Comparison of ENCODE assay signal across 9 mouse cellular contexts in the genomic region with DNA sequence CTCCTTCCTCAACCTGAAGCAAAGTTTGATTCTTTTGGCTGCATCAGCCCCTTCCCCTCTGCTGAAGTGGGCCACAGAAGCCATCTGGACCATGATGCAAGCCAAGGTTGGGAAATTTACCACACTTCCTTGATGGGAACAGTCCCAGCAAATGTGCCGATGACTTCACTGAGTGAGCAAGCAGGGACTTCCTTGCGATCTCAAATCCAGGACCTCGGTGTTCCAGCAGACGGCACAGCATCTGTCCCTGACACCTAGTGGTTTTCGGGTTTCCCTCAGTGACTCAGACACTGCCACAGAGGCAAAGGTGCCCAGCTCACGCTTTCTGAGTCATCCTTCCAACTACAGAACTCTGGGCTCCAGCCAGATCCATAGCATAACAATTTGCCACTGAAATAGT. TPM values are rescaled to one million over a fixed set of nuclear protein-coding genes. Genes with fewer than 3 reads are reported as not detected.
DNase-seq lines count a peak whose midpoint lies in the region; ATAC-seq and TF ChIP-seq lines count a peak whose summit lies in the region.
"Had no signal": no experiment of that assay in that cellular context is flagged by ENCODE, and none has a peak within 500 bp of the region (broad histone marks: within the 10 kb centered on the region; RNA-seq: fewer than 3 reads in every experiment).

No protein-coding gene starts in this region.

- 64% methylated on average over 6 of the region's 6 CpGs for WGBS in liver, postnatal 0 days (ENCODE audit: insufficient replicate concordance)
- WGBS in liver, embryonic 11.5 days, result 70% methylated on average over 6 of the region's 6 CpGs
- 85% methylated on average over 6 of the region's 6 CpGs for WGBS in forebrain, embryonic 11.5 days
- WGBS in hindbrain, embryonic 12.5 days, result 87% methylated on average over 6 of the region's 6 CpGs

- ATAC-seq in liver, postnatal 0 days, result no peak
- ATAC-seq in liver, embryonic 11.5 days (replicated peaks; ENCODE audit: low FRiP score), result no peak
- ATAC-seq in forebrain, embryonic 11.5 days (replicated peaks; ENCODE audit: low FRiP score), result no peak
- no peak for ATAC-seq in hindbrain, embryonic 12.5 days (ENCODE audit: low FRiP score)

- intact Hi-C loops in left cerebral cortex, adult 2 months (cut with DNase I), result loop anchor here (1.0 to 2.0 kb wide), 2 partner anchors 105 to 184 kb away; no protein-coding TSS in a partner anchor

- 0 out of 2 replicates have a peak overlapping the region, but pooled peaks have one; percentile 11 for H3K27ac ChIP-seq in liver, postnatal 0 days (ENCODE audit: low read depth)
- no peak overlapping the region for H3K27ac ChIP-seq in liver, embryonic 11.5 days (ENCODE audit: low read depth, low read length)
- H3K27ac ChIP-seq in brown adipose tissue, adult 24 weeks (replicated peaks; ENCODE audit: low read depth, low read length), result peak overlapping the region; percentile 54
- H3K27ac ChIP-seq in left cerebral cortex, adult 2 months, result no peak overlapping the region
- no peak overlapping the region for H3K27ac ChIP-seq in forebrain, embryonic 11.5 days (ENCODE audit: low read depth, low read length)
- no peak overlapping the region for H3K27ac ChIP-seq in hindbrain, embryonic 12.5 days
- H3K27ac ChIP-seq: forebrain, embryonic 10.5 days; neural tube, embryonic 13.5 days had no signal

- H3K4me2 ChIP-seq in liver, postnatal 0 days (ENCODE audit: low read depth, low read length), result no peak overlapping the region
- no peak overlapping the region for H3K4me2 ChIP-seq in liver, embryonic 11.5 days
- no peak overlapping the region for H3K4me2 ChIP-seq in forebrain, embryonic 11.5 days (ENCODE audit: low read depth, low read length, severe bottlenecking)
- no peak overlapping the region for H3K4me2 ChIP-seq in hindbrain, embryonic 12.5 days (replicated peaks)
- H3K4me2 ChIP-seq: neural tube, embryonic 13.5 days had no signal

- no peaks in the 10 kb centered on the region for H3K9me3 ChIP-seq in liver, postnatal 0 days (ENCODE audit: low read length)
- H3K9me3 ChIP-seq in liver, embryonic 11.5 days (ENCODE audit: control insufficient read depth, low read length), result no peaks in the 10 kb centered on the region
- H3K9me3 ChIP-seq in forebrain, embryonic 11.5 days (ENCODE audit: control insufficient read depth, low read length), result no peaks in the 10 kb centered on the region
- no peaks in the 10 kb centered on the region for H3K9me3 ChIP-seq in hindbrain, embryonic 12.5 days (replicated peaks)
- H3K9me3 ChIP-seq: forebrain, embryonic 10.5 days; neural tube, embryonic 13.5 days had no signal

- no peak overlapping the region for H3K9ac ChIP-seq in liver, postnatal 0 days (replicated peaks)
- H3K9ac ChIP-seq in liver, embryonic 11.5 days (ENCODE audit: low read depth, low read length), result no peak overlapping the region
- H3K9ac ChIP-seq in forebrain, embryonic 11.5 days (ENCODE audit: low read length), result no peak overlapping the region
- no peak overlapping the region for H3K9ac ChIP-seq in hindbrain, embryonic 12.5 days
- H3K9ac ChIP-seq: neural tube, embryonic 13.5 days had no signal

- H3K36me3 ChIP-seq in liver, postnatal 0 days (replicated peaks; ENCODE audit: insufficient read depth, low read length), result no peaks in the 10 kb centered on the region
- H3K36me3 ChIP-seq in liver, embryonic 11.5 days (ENCODE audit: control insufficient read depth, insufficient read depth, low read length), result no peaks in the 10 kb centered on the region
- H3K36me3 ChIP-seq in forebrain, embryonic 11.5 days (ENCODE audit: control insufficient read depth, insufficient read depth, low read length), result no peaks in the 10 kb centered on the region
- H3K36me3 ChIP-seq in hindbrain, embryonic 12.5 days, result no peaks in the 10 kb centered on the region
- H3K36me3 ChIP-seq: forebrain, embryonic 10.5 days; neural tube, embryonic 13.5 days had no signal

- TF ChIP-seq EP300 in liver, postnatal 0 days (IDR thresholded peaks at IDR 0.05; ENCODE audit: low read depth), result no peak

- H3K4me1 ChIP-seq in liver, postnatal 0 days (ENCODE audit: insufficient read depth), result peaks cover 5% of the 10 kb centered on the region
- peaks cover 5% of the 10 kb centered on the region for H3K4me1 ChIP-seq in liver, embryonic 11.5 days (replicated peaks; ENCODE audit: control insufficient read depth, insufficient read depth, low read length)
- H3K4me1 ChIP-seq in brown adipose tissue, adult 24 weeks (ENCODE audit: control insufficient read depth, insufficient read depth, insufficient read length, low read length), result peaks cover 8% of the 10 kb centered on the region
- H3K4me1 ChIP-seq in forebrain, embryonic 11.5 days (replicated peaks; ENCODE audit: control insufficient read depth, insufficient read depth, low read length), result no peaks in the 10 kb centered on the region
- no peaks in the 10 kb centered on the region for H3K4me1 ChIP-seq in hindbrain, embryonic 12.5 days

- H3K4me3 ChIP-seq in liver, postnatal 0 days (ENCODE audit: low read depth, low read length), result no peak overlapping the region
- H3K4me3 ChIP-seq in liver, embryonic 11.5 days (ENCODE audit: low read depth, low read length), result no peak overlapping the region
- H3K4me3 ChIP-seq in brown adipose tissue, adult 24 weeks (ENCODE audit: insufficient read depth, low read depth, low read length), result no peak overlapping the region
- no peak overlapping the region for H3K4me3 ChIP-seq in left cerebral cortex, adult 2 months
- H3K4me3 ChIP-seq in forebrain, embryonic 11.5 days (ENCODE audit: low read depth, low read length), result no peak overlapping the region
- no peak overlapping the region for H3K4me3 ChIP-seq in hindbrain, embryonic 12.5 days
- H3K4me3 ChIP-seq: forebrain, embryonic 10.5 days; neural tube, embryonic 13.5 days had no signal

- TF ChIP-seq CTCF in liver, postnatal 0 days (IDR thresholded peaks at IDR 0.05; ENCODE audit: low read depth), result no peak
- no peak for TF ChIP-seq CTCF in left cerebral cortex, adult 2 months (IDR thresholded peaks at IDR 0.05)

- H3K27me3 ChIP-seq in liver, postnatal 0 days (ENCODE audit: insufficient read depth, low read length), result no peaks in the 10 kb centered on the region
- no peaks in the 10 kb centered on the region for H3K27me3 ChIP-seq in liver, embryonic 11.5 days (replicated peaks; ENCODE audit: control insufficient read depth, insufficient read depth, low read length)
- peaks cover 2% of the 10 kb centered on the region; the same call in 1 of the 2 replicates for H3K27me3 ChIP-seq in forebrain, embryonic 11.5 days (ENCODE audit: control insufficient read depth, insufficient read depth, low read length)
- peaks cover 2% of the 10 kb centered on the region; the same call in 1 of the 2 replicates for H3K27me3 ChIP-seq in hindbrain, embryonic 12.5 days

- DNase-seq in liver, postnatal 0 days, result no peak
- no peak for DNase-seq in liver, embryonic 11.5 days (ENCODE audit: low spot score)
- DNase-seq in left cerebral cortex, adult 2 months (ENCODE audit: extremely low spot score in 1 of 2, low spot score in 2 of 2), result peak; percentile 66 to 74
- peak; percentile 76 to 80 for DNase-seq in right cerebral cortex, postnatal 36 days (ENCODE audit: low spot score in 2 of 2)
- no peak for DNase-seq in forebrain, embryonic 11.5 days (ENCODE audit: low spot score)

RNA-seq across cellular contexts. Expression of gene Pfkfb3, which starts 23.8 kb away (rescaled TPM):
- polyA plus RNA-seq in liver, postnatal 0 days (2015; fragmentation: Nextera tagmentation; extraction: Ambion mirVana), result 3.0 and 3.3 TPM in 2 replicates
- polyA plus RNA-seq in liver, embryonic 11.5 days (2014; fragmentation: Nextera tagmentation; extraction: Ambion mirVana), result 17.5 and 20.3 TPM in 2 replicates
- 190 and 226 TPM in 2 replicates for polyA plus RNA-seq in brown adipose tissue, adult 24 weeks (2012; ENCODE audit: insufficient read depth, insufficient read length, missing spikeins)
- total RNA-seq in left cerebral cortex, adult 2 months (2021), result 10 to 100 TPM; 33.8 to 47.2 TPM
- 14.1 and 18.4 TPM in 2 replicates for polyA plus RNA-seq in forebrain, embryonic 11.5 days (2014; fragmentation: Nextera tagmentation; extraction: Ambion mirVana)
- polyA plus RNA-seq in hindbrain, embryonic 12.5 days (2016; fragmentation: Nextera tagmentation; extraction: Ambion mirVana), result 19.5 and 20.4 TPM in 2 replicates

Comparison
In these comparisons a context has a peak if more than half of its experiments do, and no peak if none do; other contexts are left out.
1. H3K27ac ChIP-seq: peak in liver, postnatal 0 days (single experiment) and brown adipose tissue, adult 24 weeks (single experiment); none in liver, embryonic 11.5 days (single experiment), left cerebral cortex, adult 2 months (single experiment), forebrain, embryonic 11.5 days (single experiment) and hindbrain, embryonic 12.5 days (single experiment).
2. DNase-seq: peak in left cerebral cortex, adult 2 months (2 of 2) and right cerebral cortex, postnatal 36 days (2 of 2); none in liver, postnatal 0 days (single experiment), liver, embryonic 11.5 days (single experiment) and forebrain, embryonic 11.5 days (single experiment).